Mouse (Mus musculus): Measurements from ENCODE around the gene Mael. TPM values are rescaled to one million over a fixed set of nuclear protein-coding genes. Genes with fewer than 3 reads are reported as not detected.

Mael gene
- polyA plus RNA-seq (2015; fragmentation: Nextera tagmentation; extraction: Ambion mirVana), result 0.07 and 0.10 TPM in 2 replicates

DNA sequence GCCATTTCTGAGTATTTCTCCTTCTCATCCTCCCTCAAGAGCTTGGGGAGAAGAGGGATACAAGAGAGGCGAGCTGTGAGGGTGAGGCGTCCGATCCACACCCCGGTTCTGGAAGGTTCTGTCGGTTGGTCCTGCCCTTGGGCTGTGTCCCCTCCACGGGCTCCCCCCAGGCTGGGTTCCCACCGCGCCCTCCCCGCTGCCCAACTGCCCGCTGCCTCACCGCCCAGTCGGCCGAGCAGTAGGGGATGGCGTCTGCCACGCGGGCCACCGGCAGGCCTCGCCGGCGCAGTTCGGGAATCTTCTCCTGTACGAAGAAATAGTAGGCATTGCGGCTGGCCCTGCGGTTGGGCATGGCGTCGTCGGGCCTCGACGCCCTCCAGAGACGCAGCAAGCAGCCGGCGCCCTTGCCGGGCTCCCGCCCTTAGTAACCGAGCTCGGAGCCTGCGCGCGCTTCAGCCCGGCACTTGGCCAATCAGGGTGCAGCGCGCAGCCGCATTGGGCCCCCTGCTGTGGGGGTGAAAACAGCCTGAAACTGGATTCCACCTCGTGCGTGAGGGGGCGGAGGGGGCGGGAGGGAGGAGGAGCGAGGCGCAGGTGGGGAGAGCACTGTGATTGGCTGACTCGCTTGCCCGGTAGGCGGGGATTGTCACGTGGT, at the start of gene Mael:
Gene Mael (minus strand): TSS at position 433 of the 655 bp plus-strand sequence.
- H3K9ac ChIP-seq, result no peak within 1 kb of the TSS
- ATAC-seq (ENCODE audit: insufficient read depth), result no peak

GRCm38 (mm10) chr1:166286231-166286630, 47.7 kb upstream of the Mael start:
- WGBS (ENCODE audit: insufficient replicate concordance), result 73% methylated on average over 9 of the region's 9 CpGs
- Histone ChIP-seq H3K36me3 (replicated peaks) (no peaks in the 10 kb centered on the region), H3K27ac (replicated peaks) (no peak overlapping the region), H3K4me2 (no peak overlapping the region), H3K9ac (no peak overlapping the region), H3K4me1 (replicated peaks) (no peaks in the 10 kb centered on the region), H3K27me3 (peaks cover 12% of the 10 kb centered on the region; the same call in 1 of the 2 replicates), H3K9me3 (replicated peaks) (no peaks in the 10 kb centered on the region), H3K4me3 (replicated peaks) (no peak overlapping the region)
- ATAC-seq (ENCODE audit: insufficient read depth), result no peak

More for the DNA sequence above, at the start of gene Mael:
- no peaks in the 10 kb centered on the region for H3K27me3 ChIP-seq
- no peak within 1 kb of the TSS for H3K4me3 ChIP-seq (replicated peaks)
- no peak within 1 kb of the TSS for H3K27ac ChIP-seq (replicated peaks)
- H3K4me2 ChIP-seq, result no peak within 1 kb of the TSS
- no peaks in the 10 kb centered on the region for H3K9me3 ChIP-seq (replicated peaks)
- WGBS (ENCODE audit: insufficient replicate concordance), result 74% methylated on average over 53 of the region's 53 CpGs
- H3K4me1 ChIP-seq (replicated peaks), result no peaks in the 10 kb centered on the region
- H3K36me3 ChIP-seq (replicated peaks), result no peaks in the 10 kb centered on the region

GRCm38 (mm10) chr1:166284390-166284789, 45.8 kb upstream of the Mael start:
- 41% methylated on average over 8 of the region's 8 CpGs for WGBS (ENCODE audit: insufficient replicate concordance)
- H3K4me2 ChIP-seq, result no peak overlapping the region
- no peak for ATAC-seq (ENCODE audit: insufficient read depth)
- no peak overlapping the region for H3K27ac ChIP-seq (replicated peaks)
- no peak overlapping the region for H3K9ac ChIP-seq
- no peaks in the 10 kb centered on the region for H3K9me3 ChIP-seq (replicated peaks)
- H3K36me3 ChIP-seq (replicated peaks), result no peaks in the 10 kb centered on the region
- no peaks in the 10 kb centered on the region for H3K4me1 ChIP-seq (replicated peaks)
- H3K27me3 ChIP-seq, result peaks cover 12% of the 10 kb centered on the region; the same call in 1 of the 2 replicates
- H3K4me3 ChIP-seq (replicated peaks), result no peak overlapping the region

GRCm38 (mm10) chr1:166283451-166283850, 44.9 kb upstream of the Mael start:
- H3K4me3 ChIP-seq (replicated peaks), result no peak overlapping the region
- H3K36me3 ChIP-seq (replicated peaks), result no peaks in the 10 kb centered on the region
- no peak overlapping the region for H3K27ac ChIP-seq (replicated peaks)
- H3K9ac ChIP-seq, result no peak overlapping the region
- H3K4me2 ChIP-seq, result no peak overlapping the region
- ATAC-seq (ENCODE audit: insufficient read depth), result no peak
- no peaks in the 10 kb centered on the region for H3K9me3 ChIP-seq (replicated peaks)
- WGBS (ENCODE audit: insufficient replicate concordance), result 75% methylated on average over 6 of the region's 6 CpGs
- H3K27me3 ChIP-seq, result peaks cover 12% of the 10 kb centered on the region; the same call in 1 of the 2 replicates
- no peaks in the 10 kb centered on the region for H3K4me1 ChIP-seq (replicated peaks)

DNA sequence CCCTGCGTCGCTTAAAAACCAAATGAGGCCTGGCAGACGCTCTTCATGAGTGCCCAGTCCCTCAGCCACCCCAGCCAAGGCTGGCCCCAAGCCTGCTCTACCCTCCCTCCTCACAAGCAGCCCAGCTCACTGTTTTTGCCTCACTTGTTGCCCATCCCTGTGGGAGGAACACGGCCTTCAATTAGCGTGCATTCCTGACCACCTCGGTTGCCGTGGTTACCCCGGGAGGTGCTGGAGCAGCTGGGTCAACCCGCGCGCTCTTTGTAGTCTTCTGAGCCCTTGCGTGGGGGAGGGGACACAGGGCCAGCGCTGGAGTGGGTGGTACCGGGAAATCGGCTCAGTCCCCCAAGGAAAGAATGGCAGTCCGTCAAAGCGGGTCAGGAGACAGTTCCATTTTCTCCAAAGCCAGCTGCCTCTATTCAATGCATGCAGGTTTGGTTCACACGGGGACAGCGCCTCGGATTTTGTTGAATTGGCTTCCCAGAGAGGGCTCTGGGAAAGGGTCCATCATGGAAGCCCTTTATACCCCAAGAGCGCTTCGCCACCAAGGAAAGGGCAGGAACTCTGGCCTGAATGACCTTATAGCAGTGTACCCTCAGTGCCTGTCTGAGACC, 44.2 kb upstream of the Mael start:
- H3K4me2 ChIP-seq, result no peak overlapping the region
- H3K4me1 ChIP-seq (replicated peaks), result no peaks in the 10 kb centered on the region
- no peak overlapping the region for H3K9ac ChIP-seq
- H3K27me3 ChIP-seq, result peaks cover 12% of the 10 kb centered on the region; the same call in 1 of the 2 replicates
- no peaks in the 10 kb centered on the region for H3K9me3 ChIP-seq (replicated peaks)
- ATAC-seq (ENCODE audit: insufficient read depth), result no peak
- H3K36me3 ChIP-seq (replicated peaks), result no peaks in the 10 kb centered on the region
- WGBS (ENCODE audit: insufficient replicate concordance), result 12% methylated on average over 22 of the region's 22 CpGs
- no peak overlapping the region for H3K27ac ChIP-seq (replicated peaks)
- H3K4me3 ChIP-seq (replicated peaks), result no peak overlapping the region

DNA sequence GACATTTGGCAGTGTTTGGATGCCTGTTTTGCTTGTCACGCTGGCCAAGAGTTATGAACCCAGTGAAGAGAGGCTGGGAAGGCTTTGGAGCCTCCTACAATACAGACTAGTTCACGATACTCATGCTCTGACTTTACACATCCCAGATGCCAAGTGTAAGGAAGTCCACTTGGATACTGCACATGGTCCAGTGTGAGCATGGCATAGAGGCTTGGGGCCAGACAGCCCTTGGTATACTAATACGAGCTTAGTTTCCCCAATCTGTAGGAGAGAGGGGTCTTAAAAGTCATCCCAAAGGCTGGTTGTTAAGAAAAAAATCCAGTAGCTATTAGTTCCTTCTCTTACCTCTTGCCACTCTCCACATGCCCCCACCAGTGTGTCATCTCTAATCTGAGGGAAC, 43.3 kb upstream of the Mael start:
- no peaks in the 10 kb centered on the region for H3K9me3 ChIP-seq (replicated peaks)
- 46% methylated on average over 3 of the region's 3 CpGs for WGBS (ENCODE audit: insufficient replicate concordance)
- no peak overlapping the region for H3K4me3 ChIP-seq (replicated peaks)
- no peaks in the 10 kb centered on the region for H3K4me1 ChIP-seq (replicated peaks)
- H3K27me3 ChIP-seq, result peaks cover 12% of the 10 kb centered on the region; the same call in 1 of the 2 replicates
- no peaks in the 10 kb centered on the region for H3K36me3 ChIP-seq (replicated peaks)
- ATAC-seq (ENCODE audit: insufficient read depth), result no peak
- H3K4me2 ChIP-seq, result no peak overlapping the region
- H3K9ac ChIP-seq, result no peak overlapping the region
- no peak overlapping the region for H3K27ac ChIP-seq (replicated peaks)

DNA sequence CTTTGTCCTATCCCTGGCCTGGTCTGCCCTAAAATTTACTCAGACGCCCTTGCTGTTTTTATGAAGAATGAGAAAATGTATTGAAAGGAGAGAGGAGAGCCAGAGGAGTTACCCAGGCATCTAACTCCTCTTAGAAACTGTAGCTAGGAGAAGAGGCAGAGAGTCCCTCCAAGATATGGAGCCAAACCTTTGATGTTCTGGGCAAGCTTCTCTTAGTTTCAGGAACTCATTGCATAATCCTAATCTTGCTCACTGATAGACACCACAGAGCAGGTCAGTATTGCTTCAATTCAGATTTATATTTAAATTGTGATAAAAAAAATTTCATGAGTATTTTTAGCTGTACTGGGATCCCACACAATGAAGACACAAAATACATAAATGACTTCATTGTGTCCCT, 42.7 kb upstream of the Mael start:
- Histone ChIP-seq H3K27ac (replicated peaks) (no peak overlapping the region), H3K4me1 (replicated peaks) (no peaks in the 10 kb centered on the region), H3K9ac (no peak overlapping the region), H3K4me2 (no peak overlapping the region), H3K4me3 (replicated peaks) (no peak overlapping the region), H3K27me3 (peaks cover 12% of the 10 kb centered on the region; the same call in 1 of the 2 replicates), H3K36me3 (replicated peaks) (no peaks in the 10 kb centered on the region), H3K9me3 (replicated peaks) (no peaks in the 10 kb centered on the region)
- ATAC-seq (ENCODE audit: insufficient read depth), result no peak
- 12% methylated on average over 1 of the region's 1 CpGs for WGBS (ENCODE audit: insufficient replicate concordance)

- Histone ChIP-seq H3K9me3 (replicated peaks) (no peaks in the 10 kb centered on the region), H3K4me3 (replicated peaks) (no peak overlapping the region), H3K4me1 (replicated peaks) (no peaks in the 10 kb centered on the region), H3K4me2 (no peak overlapping the region), H3K27ac (replicated peaks) (no peak overlapping the region), H3K27me3 (peaks cover 12% of the 10 kb centered on the region; the same call in 1 of the 2 replicates), H3K9ac (no peak overlapping the region), H3K36me3 (replicated peaks) (no peaks in the 10 kb centered on the region)
- ATAC-seq (ENCODE audit: insufficient read depth), result no peak
- WGBS (ENCODE audit: insufficient replicate concordance), result 20% methylated on average over 1 of the region's 1 CpGs
Measured at GRCm38 (mm10) chr1:166280566-166280965, 42.0 kb upstream of the Mael start.

DNA sequence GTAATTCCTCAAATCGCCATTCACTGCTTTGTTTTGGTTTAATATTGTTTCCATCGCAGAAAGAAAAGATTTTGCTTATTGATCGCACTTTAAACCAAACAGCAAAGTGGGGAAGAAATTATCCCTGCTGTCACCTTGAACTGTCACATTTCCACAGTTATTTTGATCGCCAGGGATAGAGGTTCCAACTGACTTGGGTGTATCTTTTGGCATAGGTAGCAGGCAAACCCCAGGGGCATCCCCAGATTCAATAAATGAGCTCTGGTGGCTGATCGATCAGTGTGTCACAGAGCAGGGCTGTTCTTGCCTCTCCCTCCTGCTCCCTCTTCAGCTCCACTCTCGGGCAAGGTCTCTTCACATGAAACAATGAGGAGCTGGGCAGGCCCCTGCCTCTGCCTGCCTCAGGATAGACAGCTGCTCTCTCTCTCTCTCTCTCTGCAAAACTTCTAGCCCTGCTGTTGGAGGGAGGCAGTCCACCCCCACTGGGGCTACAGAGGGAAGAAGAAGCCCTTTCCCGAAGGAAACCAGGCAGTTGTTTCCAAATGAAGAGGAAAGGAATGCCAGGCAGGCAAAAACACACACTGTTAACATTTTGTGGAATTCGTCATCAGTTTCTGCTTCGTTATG, 41.1 kb upstream of the Mael start:
- Histone ChIP-seq H3K4me3 (replicated peaks) (no peak overlapping the region), H3K36me3 (replicated peaks) (no peaks in the 10 kb centered on the region), H3K4me2 (no peak overlapping the region), H3K27ac (replicated peaks) (no peak overlapping the region), H3K27me3 (peaks cover 12% of the 10 kb centered on the region; the same call in 1 of the 2 replicates), H3K4me1 (replicated peaks) (no peaks in the 10 kb centered on the region), H3K9me3 (replicated peaks) (no peaks in the 10 kb centered on the region), H3K9ac (no peak overlapping the region)
- ATAC-seq (ENCODE audit: insufficient read depth), result no peak
- WGBS (ENCODE audit: insufficient replicate concordance), result 41% methylated on average over 9 of the region's 9 CpGs

DNA sequence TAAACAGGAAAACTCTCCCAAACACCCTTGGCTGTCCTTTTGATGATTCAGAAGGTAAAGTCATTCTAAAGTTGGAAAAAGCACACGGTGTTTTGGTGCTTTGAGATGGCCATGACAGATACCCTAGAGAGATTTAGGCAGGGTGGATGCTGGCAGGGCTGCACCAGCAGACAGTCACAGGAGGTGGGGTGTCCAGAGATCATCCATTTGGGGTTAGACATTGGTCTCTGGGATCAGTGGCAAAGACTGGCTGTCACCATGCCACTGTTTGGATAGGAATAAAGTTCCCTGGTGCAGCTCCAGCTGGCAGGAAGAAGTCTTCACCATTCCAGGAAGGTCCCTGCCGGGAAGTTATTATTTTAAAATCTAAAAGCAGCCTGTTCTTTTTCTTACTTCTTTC, 40.2 kb upstream of the Mael start:
- H3K4me2 ChIP-seq, result no peak overlapping the region
- H3K27me3 ChIP-seq, result peaks cover 12% of the 10 kb centered on the region; the same call in 1 of the 2 replicates

DNA sequence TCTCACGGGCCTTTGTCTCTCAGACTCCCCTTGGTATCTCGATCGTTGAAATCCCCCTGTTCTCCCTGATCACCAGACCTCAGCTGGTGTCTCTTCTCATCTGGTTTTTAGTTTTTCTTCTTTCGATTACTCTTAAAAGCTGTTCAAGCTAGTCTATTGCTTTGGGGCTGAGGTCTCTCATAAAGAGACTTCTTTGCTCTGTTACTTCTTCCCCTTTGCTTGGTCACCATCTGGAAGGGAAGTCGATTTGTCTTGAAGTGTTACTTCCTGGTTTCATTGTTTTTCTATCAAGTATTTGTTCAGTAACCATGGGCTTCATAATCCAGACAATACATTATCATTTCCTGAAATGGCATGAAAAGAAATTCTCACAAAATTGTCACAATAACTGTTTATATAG, 29.7 kb upstream of the Mael start:
- H3K27ac ChIP-seq (replicated peaks), result no peak overlapping the region
- H3K36me3 ChIP-seq (replicated peaks), result no peaks in the 10 kb centered on the region
- no peak overlapping the region for H3K9ac ChIP-seq
- no peaks in the 10 kb centered on the region for H3K9me3 ChIP-seq (replicated peaks)
- H3K4me2 ChIP-seq, result no peak overlapping the region
- H3K4me1 ChIP-seq (replicated peaks), result no peaks in the 10 kb centered on the region
- no peaks in the 10 kb centered on the region for H3K27me3 ChIP-seq
- ATAC-seq (ENCODE audit: insufficient read depth), result no peak
- no peak overlapping the region for H3K4me3 ChIP-seq (replicated peaks)
- 56% methylated on average over 5 of the region's 5 CpGs for WGBS (ENCODE audit: insufficient replicate concordance)

More for the DNA sequence above, 40.2 kb upstream of the Mael start:
- Histone ChIP-seq H3K9me3 (replicated peaks) (no peaks in the 10 kb centered on the region), H3K4me3 (replicated peaks) (no peak overlapping the region), H3K36me3 (replicated peaks) (no peaks in the 10 kb centered on the region), H3K27ac (replicated peaks) (no peak overlapping the region), H3K4me1 (replicated peaks) (no peaks in the 10 kb centered on the region), H3K9ac (no peak overlapping the region)
- WGBS (ENCODE audit: insufficient replicate concordance), result 46% methylated on average over 2 of the region's 2 CpGs
- ATAC-seq (ENCODE audit: insufficient read depth), result no peak
